Mouse (Mus musculus) T-helper 1 cell (primary cell): ENCODE results near the gene Rcan1.

Experiments used
- in situ Hi-C: fragments of 300-600 bp; cut with MboI, MseI; formaldehyde crosslinking; loops from one replicate; pipeline ENCODE4 v1.15.1; 2025; ENCODE audit warnings: high pct_unique_total_duplicates

Rcan1 gene

GRCm38 (mm10) chr16:92357023-92357422 is 113.6 kb downstream of the Rcan1 start:
- in situ Hi-C loops, result loop anchor here (10.0 kb wide), 1 partner anchor 1588 kb away; no protein-coding TSS in a partner anchor

- in situ Hi-C loops, result loop anchor here (10.0 kb wide), 1 partner anchor 1589 kb away; no protein-coding TSS in a partner anchor
Measured at GRCm38 (mm10) chr16:92355982-92356381, 114.7 kb downstream of the Rcan1 start.

- in situ Hi-C loops, result loop anchor here (10.0 kb wide), 1 partner anchor 1589 kb away; no protein-coding TSS in a partner anchor
Measured at GRCm38 (mm10) chr16:92355366-92355765, 115.3 kb downstream of the Rcan1 start.

GRCm38 (mm10) chr16:92353897-92354296 is 116.8 kb downstream of the Rcan1 start:
- in situ Hi-C loops, result loop anchor here (10.0 kb wide), 1 partner anchor 1591 kb away; no protein-coding TSS in a partner anchor

GRCm38 (mm10) chr16:92353295-92353694 is 117.4 kb downstream of the Rcan1 start:
- in situ Hi-C loops, result loop anchor here (10.0 kb wide), 1 partner anchor 1592 kb away; no protein-coding TSS in a partner anchor

- in situ Hi-C loops, result no loop called here
Measured at GRCm38 (mm10) chr16:92348941-92349340, 121.7 kb downstream of the Rcan1 start.

- in situ Hi-C loops, result no loop called here
Measured at GRCm38 (mm10) chr16:92346297-92346916, 124.3 kb downstream of the Rcan1 start.

- in situ Hi-C loops, result no loop called here
Measured at GRCm38 (mm10) chr16:92345177-92345576, 125.5 kb downstream of the Rcan1 start.
